Mouse (Mus musculus) midbrain, embryonic 14.5 days (tissue): Measurements from ENCODE around the gene Mtus2. TPM values are rescaled to one million over a fixed set of nuclear protein-coding genes. Genes with fewer than 3 reads are reported as not detected.
"Not testable (repeated sequence)": the region's sequence is repeated elsewhere in the genome, so short reads cannot be mapped to it uniquely, and the experiment has no call there.

Experiments
- ATAC-seq: fragments of 200-750 bp; cut with Nextera tagmentation; 2 replicates; pipeline ENCODE4 v1.8.0; 2017; ENCODE audit warnings: moderate number of reproducible peaks, moderate library complexity; ENCODE audit not compliant: low FRiP score, low TSS enrichment
- DNase-seq: peaks from one replicate; pipeline ENCODE4 v3.0.0-alpha.2; 2015
- H3K27ac ChIP-seq: fragments of 300-500 bp; sonication (generic); replicated peaks from 2 replicates; pipeline ENCODE4 v1.5.1; 2014; ENCODE audit warnings: mild to moderate bottlenecking, low read depth, low read length, moderate library complexity
- H3K27me3 ChIP-seq: fragments of 300-500 bp; sonication (generic); 2 replicates; pipeline ENCODE4 v1.6.1; 2014; ENCODE audit warnings: low read length, control low read depth, mixed read lengths; ENCODE audit not compliant: control insufficient read depth, insufficient read depth
- H3K36me3 ChIP-seq: fragments of 300-500 bp; sonication (generic); 2 replicates; pipeline ENCODE4 v1.6.1; 2014; ENCODE audit warnings: low read length, control low read depth; ENCODE audit not compliant: control insufficient read depth, insufficient read depth
- H3K4me1 ChIP-seq: fragments of 300-500 bp; sonication (generic); 2 replicates; pipeline ENCODE4 v1.6.1; 2014; ENCODE audit warnings: mild to moderate bottlenecking, antibody characterized with exemption, low read length, control low read depth; ENCODE audit not compliant: control insufficient read depth, insufficient read depth
- H3K4me2 ChIP-seq: fragments of 300-500 bp; sonication (generic); 2 replicates; pipeline ENCODE4 v1.6.1; 2014; ENCODE audit warnings: mild to moderate bottlenecking, low read length, moderate library complexity
- H3K4me3 ChIP-seq: fragments of 300-500 bp; sonication (generic); replicated peaks from 2 replicates; pipeline ENCODE4 v1.5.1; 2014; ENCODE audit warnings: low read depth, low read length
- H3K9ac ChIP-seq: fragments of 300-500 bp; sonication (generic); replicated peaks from 2 replicates; pipeline ENCODE4 v1.6.1; 2014; ENCODE audit warnings: mild to moderate bottlenecking, low read length, moderate library complexity
- H3K9me3 ChIP-seq: fragments of 300-500 bp; sonication (generic); 2 replicates; pipeline ENCODE4 v1.6.1; 2016; ENCODE audit warnings: low read length, control low read depth, mixed read lengths; ENCODE audit not compliant: control insufficient read depth
- WGBS: fragments of 180-500 bp; shearing (Covaris S2); extraction: QIAGEN DNeasy Blood & Tissue Kit; methylation state at CpG from one replicate; pipeline ENCODE4 v1.1.7; 2014; 5-methylcytosine and 5-hydroxymethylcytosine counted together
- polyA plus RNA-seq: library from polyadenylated mRNA; unstranded; fragments of >200 nt; fragmentation: Nextera tagmentation; extraction: Ambion mirVana; gene quantifications from 2 replicates; pipeline ENCODE4 v1.2.1, GENCODE M21; 2014

Mtus2 gene
- polyA plus RNA-seq, 1 experiment from 2014 or later: 46.8 TPM

DNA sequence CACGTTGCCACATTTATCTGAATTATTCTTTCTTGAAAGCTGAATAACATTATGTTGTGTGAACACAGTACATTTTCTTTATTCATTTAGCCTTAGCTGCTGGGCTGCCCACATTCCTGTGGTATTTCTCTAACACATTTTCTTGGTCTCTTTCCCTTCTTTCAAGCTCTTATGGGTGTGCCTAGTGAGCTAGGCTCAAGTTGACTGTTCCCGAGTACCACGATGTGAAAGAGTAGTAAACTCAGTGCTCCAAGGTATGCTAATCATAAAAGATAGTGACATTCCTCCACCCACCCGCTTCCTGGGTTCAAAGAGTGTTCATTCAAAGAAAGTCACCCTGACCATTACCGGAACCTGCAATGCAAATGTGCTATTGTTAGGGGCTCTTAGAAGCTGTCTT is 3.9 kb upstream of the Mtus2 start:
- not testable (repeated sequence) for ATAC-seq
- 91% methylated on average over 5 of the region's 5 CpGs for WGBS

DNA sequence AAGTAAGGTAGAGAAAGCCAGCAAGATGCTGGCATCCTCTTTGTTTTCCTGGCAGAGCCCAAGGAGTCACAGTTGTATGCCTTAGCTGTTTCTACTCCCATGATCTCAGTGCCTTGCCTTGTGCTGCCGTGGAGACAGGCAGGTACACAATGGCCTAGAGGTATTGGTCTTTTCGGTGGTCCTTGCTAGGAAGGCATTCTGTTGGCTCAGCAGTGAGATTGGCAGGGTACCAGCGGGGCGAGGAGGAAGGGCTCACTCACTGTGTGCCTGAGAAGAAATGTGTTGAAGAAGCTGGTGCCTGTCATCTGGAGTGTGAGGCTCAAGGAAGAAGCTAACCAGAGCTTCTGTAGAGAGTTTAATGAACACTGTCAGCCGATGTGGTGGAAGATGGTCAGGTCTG is 1.4 kb upstream of the Mtus2 start:
- no peak overlapping the region for H3K4me3 ChIP-seq
- DNase-seq (no peak), ATAC-seq (no peak)
- H3K36me3 ChIP-seq: no peaks in the 10 kb centered on the region
- WGBS: 41% methylated on average over 5 of the region's 5 CpGs
- H3K9ac ChIP-seq: no peak overlapping the region
- H3K27me3 ChIP-seq: peaks cover 3% of the 10 kb centered on the region; the same call in 1 of the 2 replicates
- no peak overlapping the region for H3K27ac ChIP-seq
- H3K9me3 ChIP-seq: no peaks in the 10 kb centered on the region
- H3K4me1 ChIP-seq: peaks cover 10% of the 10 kb centered on the region; the same call in 1 of the 2 replicates
- no peak overlapping the region for H3K4me2 ChIP-seq

More for the DNA sequence above, 3.9 kb upstream of the Mtus2 start:
- H3K36me3 ChIP-seq, DNase-seq, H3K4me2 ChIP-seq, H3K4me3 ChIP-seq, H3K27me3 ChIP-seq, H3K9me3 ChIP-seq, H3K4me1 ChIP-seq, H3K27ac ChIP-seq, H3K9ac ChIP-seq: not testable (repeated sequence)

DNA sequence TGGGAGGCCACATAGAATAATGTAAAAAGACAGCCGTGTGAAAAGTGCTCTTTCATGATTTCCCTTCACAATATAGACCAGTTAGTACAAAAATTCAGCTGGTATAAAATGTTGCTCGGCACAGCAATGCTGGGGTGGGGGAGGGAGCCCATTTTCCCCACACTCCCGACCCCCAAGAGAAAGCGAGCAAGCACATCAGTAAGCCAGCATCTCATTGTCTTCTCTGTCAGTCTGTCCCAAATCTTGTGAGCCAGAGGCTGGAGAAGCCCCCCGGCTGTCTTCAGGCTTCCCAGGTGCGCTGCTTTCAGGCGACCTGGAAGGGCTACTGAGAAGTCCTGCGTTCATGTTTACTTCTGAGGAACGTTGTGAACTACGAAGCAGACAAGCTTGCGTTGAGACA is 699 bp upstream of the Mtus2 start:
- Histone ChIP-seq H3K9ac (peak overlapping the region; percentile 87; the same call in 1 of the 2 replicates), H3K36me3 (no peaks in the 10 kb centered on the region), H3K4me2 (peak overlapping the region; percentile 92), H3K9me3 (no peaks in the 10 kb centered on the region), H3K27ac (no peak overlapping the region), H3K4me3 (peak overlapping the region; percentile 73), H3K27me3 (peaks cover 3% of the 10 kb centered on the region; the same call in 1 of the 2 replicates), H3K4me1 (peaks cover 10% of the 10 kb centered on the region; the same call in 1 of the 2 replicates)
- ATAC-seq (no peak), DNase-seq (peak; percentile 46)
- 3% methylated on average over 11 of the region's 11 CpGs for WGBS

DNA sequence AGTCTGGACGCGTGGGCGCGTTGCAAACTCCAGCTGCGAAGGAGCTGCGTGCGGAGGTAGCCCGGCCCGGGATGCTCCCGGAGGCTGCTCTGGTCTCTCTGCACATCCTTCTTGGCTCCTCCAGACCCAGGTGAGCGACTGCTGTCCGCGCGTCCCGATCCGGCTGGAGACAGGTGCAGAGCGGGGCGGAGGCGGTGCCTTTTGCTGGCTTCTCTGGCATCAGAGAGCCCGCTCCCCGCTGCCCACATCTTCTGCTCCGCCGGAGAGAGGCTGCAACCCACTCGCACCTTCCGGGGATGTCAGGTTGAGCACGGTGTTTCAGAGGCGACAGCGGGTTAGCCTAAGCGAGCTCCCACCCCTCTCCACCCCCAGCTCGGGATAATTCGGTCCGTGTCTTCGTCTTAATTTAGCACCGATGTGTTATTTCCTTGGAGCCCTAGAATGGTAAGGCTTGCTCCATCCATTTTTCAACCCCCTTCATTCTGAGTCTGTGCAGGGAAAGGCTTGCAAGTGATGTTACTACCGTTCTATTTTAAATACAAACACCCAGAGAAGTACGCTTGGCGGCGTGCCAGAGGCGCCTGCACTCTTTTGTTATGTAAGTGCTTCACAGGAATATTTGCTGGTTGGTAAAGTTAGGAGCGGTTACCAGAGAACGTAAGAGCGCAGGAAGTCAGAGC is 612 bp downstream of the Mtus2 start:
- no peaks in the 10 kb centered on the region for H3K36me3 ChIP-seq
- DNase-seq: peak; percentile 90
- peak overlapping the region; percentile 87 for H3K9ac ChIP-seq
- ATAC-seq: 0 out of 2 replicates have a peak, but pooled peaks have one; percentile 38
- peak overlapping the region; percentile 73 for H3K4me3 ChIP-seq
- H3K4me1 ChIP-seq: peaks cover 10% of the 10 kb centered on the region; the same call in 1 of the 2 replicates
- peak overlapping the region; percentile 92 for H3K4me2 ChIP-seq
- WGBS: under 1% methylated on average over 42 of the region's 42 CpGs
- H3K9me3 ChIP-seq: no peaks in the 10 kb centered on the region
- H3K27me3 ChIP-seq: peaks cover 3% of the 10 kb centered on the region; the same call in 1 of the 2 replicates
- H3K27ac ChIP-seq: peak overlapping the region; percentile 81

DNA sequence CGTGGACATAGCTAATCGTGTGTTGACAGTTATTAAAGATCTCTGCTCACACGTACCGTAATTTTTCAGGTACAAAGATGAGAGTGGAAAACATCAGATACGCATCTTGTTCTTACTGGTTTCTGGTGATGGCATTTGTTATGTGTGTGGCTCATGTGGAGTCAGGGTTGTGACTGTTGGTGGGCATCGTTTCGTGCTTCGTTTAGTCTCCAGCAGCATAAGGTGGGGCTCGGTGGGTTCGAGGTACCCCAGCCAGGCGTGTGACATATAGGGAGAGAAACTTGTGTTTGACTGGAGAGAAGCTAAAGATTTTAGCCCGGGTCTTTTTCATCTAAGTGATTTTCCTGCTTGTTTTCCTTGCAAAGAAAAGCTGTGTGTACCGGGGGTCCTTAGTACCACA is 1.4 kb downstream of the Mtus2 start:
- DNase-seq: no peak
- 34% methylated on average over 13 of the region's 13 CpGs for WGBS
- ATAC-seq: no peak
- H3K36me3 ChIP-seq: no peaks in the 10 kb centered on the region
- peak overlapping the region; percentile 92 for H3K4me2 ChIP-seq
- H3K4me1 ChIP-seq: peaks cover 10% of the 10 kb centered on the region; the same call in 1 of the 2 replicates
- H3K27me3 ChIP-seq: peaks cover 3% of the 10 kb centered on the region; the same call in 1 of the 2 replicates
- no peak overlapping the region for H3K27ac ChIP-seq
- H3K9ac ChIP-seq: peak overlapping the region; percentile 87; the same call in 1 of the 2 replicates
- peak overlapping the region; percentile 73 for H3K4me3 ChIP-seq
- H3K9me3 ChIP-seq: no peaks in the 10 kb centered on the region

DNA sequence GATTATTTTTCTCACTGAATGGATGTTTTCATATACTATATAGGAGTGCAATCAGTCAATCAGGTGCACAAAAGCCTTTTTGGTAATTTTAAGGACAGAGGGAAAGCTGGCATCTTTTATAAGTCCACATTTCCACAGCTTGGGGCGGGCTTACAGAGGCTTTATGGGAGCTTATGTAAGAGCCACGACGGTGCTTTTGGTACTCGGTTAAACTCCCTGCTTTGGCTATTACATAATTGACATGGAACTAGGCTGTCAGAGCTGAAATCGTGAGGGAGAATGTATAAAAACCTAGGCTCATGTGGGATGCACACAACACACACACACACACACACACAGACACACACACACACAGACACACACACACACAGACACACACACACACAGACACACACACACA is 2.0 kb downstream of the Mtus2 start:
- Histone ChIP-seq H3K9ac (0 out of 2 replicates have a peak overlapping the region, but pooled peaks have one; percentile 20), H3K4me1 (peaks cover 10% of the 10 kb centered on the region; the same call in 1 of the 2 replicates), H3K27ac (no peak overlapping the region), H3K9me3 (no peaks in the 10 kb centered on the region), H3K4me3 (peak overlapping the region; percentile 73), H3K4me2 (peak overlapping the region; percentile 92), H3K36me3 (no peaks in the 10 kb centered on the region), H3K27me3 (peaks cover 3% of the 10 kb centered on the region; the same call in 1 of the 2 replicates)
- no peak for ATAC-seq
- 12% methylated on average over 5 of the region's 5 CpGs for WGBS
- peak; percentile 46 for DNase-seq

DNA sequence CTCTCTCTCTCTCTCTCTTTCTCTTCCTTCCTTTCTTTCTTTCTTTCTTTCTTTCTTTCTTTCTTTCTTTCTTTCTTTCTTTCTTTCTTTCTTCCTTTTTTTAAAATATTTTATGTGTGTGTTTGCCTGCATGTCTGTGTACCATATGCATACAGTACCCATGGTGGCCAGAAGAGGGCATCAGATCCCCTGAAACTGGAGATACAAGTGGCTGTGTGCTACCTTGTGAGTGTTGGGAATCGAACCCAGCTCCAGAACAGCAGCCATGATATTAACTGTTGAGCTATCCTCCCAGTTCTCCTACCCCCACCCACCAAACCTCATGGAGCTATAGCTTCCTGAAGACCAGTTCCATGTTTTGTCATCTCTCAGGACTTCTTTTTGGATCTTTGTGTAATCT is 3.7 kb downstream of the Mtus2 start:
- H3K4me3 ChIP-seq: no peak overlapping the region
- 0 out of 2 replicates have a peak, but pooled peaks cover 2% of the 10 kb centered on the region for H3K9me3 ChIP-seq
- 88% methylated on average over 1 of the region's 1 CpGs for WGBS

DNA sequence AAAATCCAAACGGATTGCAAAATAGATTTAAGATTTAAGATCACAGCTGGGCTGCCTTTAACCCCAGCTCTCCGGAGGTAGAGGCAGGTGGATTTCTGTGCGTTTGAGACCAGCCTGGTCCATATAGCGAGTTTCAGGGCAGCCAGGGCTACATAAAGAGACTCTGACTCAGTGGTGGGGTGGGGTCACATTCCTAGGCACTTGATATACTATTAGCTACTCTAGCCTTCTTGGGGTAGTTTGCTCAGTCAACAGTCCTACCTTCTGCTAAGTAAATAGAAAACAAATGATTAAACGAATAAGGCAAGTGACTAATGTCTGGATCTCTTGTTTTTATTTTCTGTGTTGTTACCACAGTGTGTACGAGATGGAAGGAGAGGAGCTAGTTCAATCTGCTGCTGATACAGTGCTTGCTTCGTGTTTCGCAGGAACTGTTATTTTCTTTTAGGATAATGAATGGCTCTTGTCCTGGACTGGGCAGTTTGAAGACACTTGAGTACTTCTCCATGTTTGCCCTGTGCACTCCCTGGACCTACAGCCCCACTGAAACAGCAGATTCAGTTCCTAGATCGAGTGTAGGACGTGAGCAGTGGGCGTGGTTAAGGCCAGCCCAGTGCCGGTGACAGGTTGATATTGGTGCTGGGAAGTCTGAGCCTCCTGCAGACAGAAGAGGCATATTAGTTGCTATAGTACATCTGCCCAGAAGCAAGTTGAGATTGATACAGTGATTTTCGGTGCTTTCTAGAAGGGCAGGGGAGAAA is 6.9 kb downstream of the Mtus2 start:
- Histone ChIP-seq H3K27ac (no peak overlapping the region), H3K27me3 (no peaks in the 10 kb centered on the region), H3K36me3 (no peaks in the 10 kb centered on the region), H3K9me3 (0 out of 2 replicates have a peak, but pooled peaks cover 2% of the 10 kb centered on the region), H3K9ac (no peak overlapping the region), H3K4me3 (no peak overlapping the region), H3K4me2 (no peak overlapping the region), H3K4me1 (no peaks in the 10 kb centered on the region)
- no peak for ATAC-seq
- no peak for DNase-seq
- 82% methylated on average over 13 of the region's 13 CpGs for WGBS

More for the DNA sequence above, 3.7 kb downstream of the Mtus2 start:
- DNase-seq (no peak), ATAC-seq (no peak)
- no peak overlapping the region for H3K9ac ChIP-seq
- no peak overlapping the region for H3K27ac ChIP-seq
- H3K36me3 ChIP-seq: no peaks in the 10 kb centered on the region
- no peak overlapping the region for H3K4me2 ChIP-seq
- peaks cover 10% of the 10 kb centered on the region; the same call in 1 of the 2 replicates for H3K4me1 ChIP-seq
- no peaks in the 10 kb centered on the region; the same call in 1 of the 2 replicates for H3K27me3 ChIP-seq
